Mouse (Mus musculus) gonadal fat pad, adult 2 months (tissue): ENCODE results near the gene Idnk. TPM values are rescaled to one million over a fixed set of nuclear protein-coding genes. Genes with fewer than 3 reads are reported as not detected.
"Not testable (repeated sequence)": the region's sequence is repeated elsewhere in the genome, so short reads cannot be mapped to it uniquely, and the experiment has no call there.

Source experiments
- DNase-seq: peaks from one replicate; pipeline ENCODE4 v3.0.0-alpha.2; 2012; ENCODE audit warnings: low read depth
- polyA plus RNA-seq: library from polyadenylated mRNA; depleted of rRNA; stranded (reverse); fragments of >200 nt; gene quantifications from 2 replicates; pipeline ENCODE4 v1.2.3, GENCODE M21; 2012

Idnk gene
- polyA plus RNA-seq, 1 experiment, result 31.3 TPM

- not testable (repeated sequence) for DNase-seq
These were observed 10.8 kb upstream of the Idnk start for GRCm38 (mm10) chr13:58146603-58147002.

- no peak for DNase-seq
These were observed 9.7 kb upstream of the Idnk start for GRCm38 (mm10) chr13:58147760-58148159.

- DNase-seq, result no peak
These were observed 9.1 kb upstream of the Idnk start for GRCm38 (mm10) chr13:58148256-58148831.

GRCm38 (mm10) chr13:58149033-58149558 is 8.4 kb upstream of the Idnk start:
- no peak for DNase-seq

- DNase-seq, result no peak
These were observed 7.8 kb upstream of the Idnk start for GRCm38 (mm10) chr13:58149629-58150028.

- no peak for DNase-seq
These were observed 7.0 kb upstream of the Idnk start for GRCm38 (mm10) chr13:58150442-58150841.

- DNase-seq, result no peak
These were observed 1.4 kb upstream of the Idnk start for GRCm38 (mm10) chr13:58156031-58156430.

GRCm38 (mm10) chr13:58157036-58157435 is 413 bp upstream of the Idnk start:
- no peak for DNase-seq

- no peak for DNase-seq
These were observed 857 bp downstream of the Idnk start for GRCm38 (mm10) chr13:58158099-58158912.

GRCm38 (mm10) chr13:58160761-58161160 is 3.3 kb downstream of the Idnk start:
- DNase-seq, result no peak

GRCm38 (mm10) chr13:58163343-58163742 is 5.9 kb downstream of the Idnk start:
- DNase-seq, result no peak

- no peak for DNase-seq
These were observed 10.7 kb downstream of the Idnk start for GRCm38 (mm10) chr13:58168119-58168518.

- DNase-seq, result no peak
These were observed 18.7 kb downstream of the Idnk start for GRCm38 (mm10) chr13:58176105-58176504.

- no peak for DNase-seq
These were observed 20.2 kb downstream of the Idnk start for GRCm38 (mm10) chr13:58177511-58178208.

GRCm38 (mm10) chr13:58181607-58182551 is 24.4 kb downstream of the Idnk start:
- no peak for DNase-seq

- no peak for DNase-seq
These were observed 26.7 kb downstream of the Idnk start for GRCm38 (mm10) chr13:58184111-58184510.

GRCm38 (mm10) chr13:58186281-58186680 is 28.8 kb downstream of the Idnk start:
- no peak for DNase-seq

- DNase-seq, result no peak
These were observed 30.3 kb downstream of the Idnk start for GRCm38 (mm10) chr13:58187751-58188150.

GRCm38 (mm10) chr13:58188412-58188811 is 31.0 kb downstream of the Idnk start:
- no peak for DNase-seq

- DNase-seq, result peak; percentile 65
These were observed 32.0 kb downstream of the Idnk start for GRCm38 (mm10) chr13:58189473-58189872.

GRCm38 (mm10) chr13:58191516-58191915 is 34.1 kb downstream of the Idnk start:
- DNase-seq, result no peak
